Mouse (Mus musculus) heart, embryonic 16.5 days (tissue): ENCODE results near the gene Apln. TPM values are rescaled to one million over a fixed set of nuclear protein-coding genes. Genes with fewer than 3 reads are reported as not detected.

ENCODE experiments used
- ATAC-seq: fragments of 200-750 bp; cut with Nextera tagmentation; replicated peaks from 2 replicates; pipeline ENCODE4 v1.8.0; 2017; ENCODE audit warnings: moderate number of reproducible peaks; ENCODE audit not compliant: insufficient read depth, low FRiP score; ENCODE audit errors: extremely low read depth
- H3K27ac ChIP-seq: fragments of 300-500 bp; sonication (generic); 2 replicates; pipeline ENCODE4 v1.5.1; 2014; ENCODE audit warnings: mild to moderate bottlenecking, low read length, control low read depth, moderate library complexity
- H3K27me3 ChIP-seq: fragments of 300-500 bp; sonication (generic); 2 replicates; pipeline ENCODE4 v1.6.1; 2014; ENCODE audit warnings: low read length, mixed read lengths; ENCODE audit not compliant: control insufficient read depth, insufficient read depth
- H3K36me3 ChIP-seq: fragments of 300-500 bp; sonication (generic); 2 replicates; pipeline ENCODE4 v1.6.1; 2014; ENCODE audit not compliant: control insufficient read depth, insufficient read depth
- H3K4me1 ChIP-seq: fragments of 300-500 bp; sonication (generic); 2 replicates; pipeline ENCODE4 v1.6.1; 2014; ENCODE audit warnings: low read length, mixed read lengths; ENCODE audit not compliant: control insufficient read depth, insufficient read depth
- H3K4me2 ChIP-seq: fragments of 300-500 bp; sonication (generic); 2 replicates; pipeline ENCODE4 v1.6.1; 2014; ENCODE audit warnings: low read depth, mild to moderate bottlenecking, control low read depth, low read length
- H3K4me3 ChIP-seq: fragments of 300-500 bp; sonication (generic); 2 replicates; pipeline ENCODE4 v1.5.1; 2014; ENCODE audit warnings: mild to moderate bottlenecking, control low read depth, low read length
- H3K9ac ChIP-seq: fragments of 300-500 bp; sonication (generic); 2 replicates; pipeline ENCODE4 v1.6.1; 2014; ENCODE audit warnings: low read length, control low read depth
- H3K9me3 ChIP-seq: fragments of 300-500 bp; sonication (generic); replicated peaks from 2 replicates; pipeline ENCODE4 v1.6.1; 2016; ENCODE audit warnings: low read length; ENCODE audit not compliant: control insufficient read depth
- WGBS: fragments of 180-500 bp; shearing (Covaris S2); extraction: QIAGEN DNeasy Blood & Tissue Kit; methylation state at CpG from one replicate; pipeline ENCODE4 v1.1.7; 2014; 5-methylcytosine and 5-hydroxymethylcytosine counted together
- polyA plus RNA-seq: library from polyadenylated mRNA; unstranded; fragments of >200 nt; fragmentation: Nextera tagmentation; extraction: Ambion mirVana; gene quantifications from 2 replicates; pipeline ENCODE4 v1.2.1, GENCODE M21; 2015

Apln gene
- polyA plus RNA-seq, 1 experiment from 2014 or later = 7.9 TPM

- Histone ChIP-seq H3K4me3 (no peak overlapping the region), H3K36me3 (no peaks in the 10 kb centered on the region), H3K4me1 (no peaks in the 10 kb centered on the region), H3K9ac (no peak overlapping the region), H3K27me3 (no peaks in the 10 kb centered on the region), H3K4me2 (no peak overlapping the region), H3K9me3 (no peaks in the 10 kb centered on the region), H3K27ac (no peak overlapping the region)
- ATAC-seq = no peak
- 81% methylated on average over 4 of the region's 4 CpGs for WGBS
These were observed 27.8 kb upstream of the Apln start for GRCm38 (mm10) chrX:48062481-48062880.

GRCm38 (mm10) chrX:48054186-48055015 lies 19.7 kb upstream of the Apln start:
- 22% methylated on average over 31 of the region's 31 CpGs for WGBS
- Histone ChIP-seq H3K27me3 (no peaks in the 10 kb centered on the region), H3K36me3 (no peaks in the 10 kb centered on the region), H3K4me1 (no peaks in the 10 kb centered on the region), H3K27ac (no peak overlapping the region; the same call in 1 of the 2 replicates), H3K4me3 (peak overlapping the region; percentile 51), H3K4me2 (peak overlapping the region; percentile 72), H3K9ac (peak overlapping the region; percentile 58), H3K9me3 (no peaks in the 10 kb centered on the region)
- peak; percentile 67 for ATAC-seq

- H3K27me3 ChIP-seq = no peaks in the 10 kb centered on the region
- H3K9me3 ChIP-seq = no peaks in the 10 kb centered on the region
- 44% methylated on average over 3 of the region's 3 CpGs for WGBS
- H3K4me1 ChIP-seq = no peaks in the 10 kb centered on the region
- H3K36me3 ChIP-seq = no peaks in the 10 kb centered on the region
- H3K9ac ChIP-seq = no peak overlapping the region
- H3K4me2 ChIP-seq = peak overlapping the region; percentile 72
- ATAC-seq = no peak
- peak overlapping the region; percentile 51 for H3K4me3 ChIP-seq
- H3K27ac ChIP-seq = no peak overlapping the region; the same call in 1 of the 2 replicates
These were observed 19.1 kb upstream of the Apln start for GRCm38 (mm10) chrX:48053743-48054142.

GRCm38 (mm10) chrX:48046315-48046714 lies 11.7 kb upstream of the Apln start:
- Histone ChIP-seq H3K4me3 (no peak overlapping the region), H3K9me3 (no peaks in the 10 kb centered on the region), H3K27me3 (no peaks in the 10 kb centered on the region), H3K4me1 (no peaks in the 10 kb centered on the region), H3K27ac (no peak overlapping the region), H3K36me3 (no peaks in the 10 kb centered on the region), H3K9ac (no peak overlapping the region), H3K4me2 (no peak overlapping the region)
- 77% methylated on average over 2 of the region's 2 CpGs for WGBS
- no peak for ATAC-seq

- no peak for ATAC-seq
- Histone ChIP-seq H3K9ac (no peak overlapping the region), H3K27me3 (no peaks in the 10 kb centered on the region), H3K9me3 (no peaks in the 10 kb centered on the region), H3K4me1 (no peaks in the 10 kb centered on the region), H3K4me3 (no peak overlapping the region), H3K4me2 (no peak overlapping the region), H3K36me3 (no peaks in the 10 kb centered on the region), H3K27ac (no peak overlapping the region)
- 81% methylated on average over 1 of the region's 1 CpGs for WGBS
These were observed 9.6 kb upstream of the Apln start for GRCm38 (mm10) chrX:48044261-48044660.

- 50% methylated on average over 4 of the region's 4 CpGs for WGBS
- H3K9ac ChIP-seq = no peak overlapping the region
These were observed 8.1 kb upstream of the Apln start for GRCm38 (mm10) chrX:48042748-48043147.

GRCm38 (mm10) chrX:48040379-48040778 lies 5.7 kb upstream of the Apln start:
- ATAC-seq = no peak
- no peak overlapping the region for H3K4me3 ChIP-seq
- H3K4me2 ChIP-seq = no peak overlapping the region
- no peak overlapping the region for H3K27ac ChIP-seq
- no peaks in the 10 kb centered on the region for H3K9me3 ChIP-seq
- peaks cover 5% of the 10 kb centered on the region for H3K27me3 ChIP-seq
- H3K36me3 ChIP-seq = no peaks in the 10 kb centered on the region
- H3K4me1 ChIP-seq = no peaks in the 10 kb centered on the region
- no peak overlapping the region for H3K9ac ChIP-seq
- 68% methylated on average over 3 of the region's 3 CpGs for WGBS

More at GRCm38 (mm10) chrX:48042748-48043147, 8.1 kb upstream of the Apln start:
- Histone ChIP-seq H3K27ac (no peak overlapping the region), H3K27me3 (no peaks in the 10 kb centered on the region), H3K9me3 (no peaks in the 10 kb centered on the region), H3K4me2 (no peak overlapping the region), H3K36me3 (no peaks in the 10 kb centered on the region), H3K4me3 (no peak overlapping the region), H3K4me1 (no peaks in the 10 kb centered on the region)
- no peak for ATAC-seq

- 0 out of 2 replicates have a peak, but pooled peaks cover 3% of the 10 kb centered on the region for H3K9me3 ChIP-seq
- peaks cover 2% of the 10 kb centered on the region; the same call in 1 of the 2 replicates for H3K4me1 ChIP-seq
- H3K36me3 ChIP-seq = no peaks in the 10 kb centered on the region
- ATAC-seq = no peak
- WGBS = 22% methylated on average over 11 of the region's 11 CpGs
- H3K9ac ChIP-seq = peak overlapping the region; percentile 68
- peak overlapping the region; percentile 82 for H3K4me2 ChIP-seq
- H3K27me3 ChIP-seq = peaks cover 12% of the 10 kb centered on the region
- H3K27ac ChIP-seq = no peak overlapping the region
- peak overlapping the region; percentile 57 for H3K4me3 ChIP-seq
These were observed 898 bp downstream of the Apln start for GRCm38 (mm10) chrX:48033766-48034143.

- Histone ChIP-seq H3K9ac (no peak overlapping the region), H3K4me2 (peak overlapping the region; percentile 40; the same call in 1 of the 2 replicates), H3K27ac (no peak overlapping the region), H3K9me3 (0 out of 2 replicates have a peak, but pooled peaks cover 3% of the 10 kb centered on the region), H3K27me3 (peaks cover 12% of the 10 kb centered on the region), H3K4me1 (peaks cover 2% of the 10 kb centered on the region; the same call in 1 of the 2 replicates), H3K4me3 (peak overlapping the region; percentile 57), H3K36me3 (no peaks in the 10 kb centered on the region)
- WGBS = 61% methylated on average over 3 of the region's 3 CpGs
- ATAC-seq = no peak
These were observed 1.6 kb downstream of the Apln start for GRCm38 (mm10) chrX:48033024-48033423.
